Mouse (Mus musculus) myocyte (in vitro differentiated cells): Measurements from ENCODE around the gene Rnf214. TPM values are rescaled to one million over a fixed set of nuclear protein-coding genes. Genes with fewer than 3 reads are reported as not detected.

Experiments used
- H3K27me3 ChIP-seq: one replicate; pipeline ENCODE4 v1.6.1; 2011; ENCODE audit not compliant: control insufficient read depth, insufficient read depth, insufficient read length
- H3K36me3 ChIP-seq: one replicate; pipeline ENCODE4 v1.6.1; 2011; ENCODE audit not compliant: control insufficient read depth, insufficient read depth
- H3K4me2 ChIP-seq: one replicate; pipeline ENCODE4 v1.6.1; 2011; ENCODE audit warnings: low read depth, control low read depth
- H3K4me3 ChIP-seq: one replicate; pipeline ENCODE4 v1.5.1; 2011; ENCODE audit warnings: mild to moderate bottlenecking, control low read depth, moderate library complexity
- H3K79me2 ChIP-seq: one replicate; pipeline ENCODE4 v1.6.1; 2011; ENCODE audit not compliant: control insufficient read depth, insufficient read depth
- H3ac ChIP-seq: one replicate; pipeline ENCODE4 v1.6.1; 2011; ENCODE audit not compliant: control insufficient read depth, insufficient read length
- CEBPB ChIP-seq: IDR thresholded peaks from 2 replicates; pipeline ENCODE4 v1.6.1; 2011; ENCODE audit warnings: mild to moderate bottlenecking, moderate library complexity; ENCODE audit not compliant: poor library complexity, insufficient read depth, severe bottlenecking
- E2F4 ChIP-seq: IDR thresholded peaks from one replicate; pipeline ENCODE4 v1.6.1; 2011; ENCODE audit warnings: mild to moderate bottlenecking, control low read depth, moderate library complexity; ENCODE audit not compliant: insufficient read depth
- MAX ChIP-seq: IDR thresholded peaks from one replicate; pipeline ENCODE4 v1.6.1; 2011; ENCODE audit warnings: low read depth, mild to moderate bottlenecking, control low read depth
- MYOD1 ChIP-seq, 3 experiments: IDR thresholded peaks; one replicate each; pipeline ENCODE4 v1.6.1; 2011; ENCODE audit warnings: control low read depth in 2 of 3, low read depth in 2 of 3, mild to moderate bottlenecking in 2 of 3, moderate library complexity in 1 of 3; ENCODE audit not compliant: insufficient read length in 2 of 3, control insufficient read depth in 1 of 3
- MYOG ChIP-seq, 3 experiments: IDR thresholded peaks; one replicate each; pipeline ENCODE4 v1.6.1; 2011; ENCODE audit warnings: control low read depth in 2 of 3, low read depth in 2 of 3, mild to moderate bottlenecking in 2 of 3; ENCODE audit not compliant: insufficient read length in 2 of 3, control insufficient read depth in 1 of 3, insufficient read depth in 1 of 3
- POLR2A ChIP-seq: IDR thresholded peaks from one replicate; pipeline ENCODE4 v1.6.1; 2011; ENCODE audit warnings: low read depth, mild to moderate bottlenecking, control low read depth, moderate library complexity; ENCODE audit not compliant: insufficient read length
- POLR2AphosphoS2 ChIP-seq: IDR thresholded peaks from one replicate; pipeline ENCODE4 v1.6.1; 2011; ENCODE audit warnings: low read depth, control low read depth; ENCODE audit not compliant: insufficient read length
- REST ChIP-seq: IDR thresholded peaks from one replicate; pipeline ENCODE4 v1.6.1; 2011; ENCODE audit warnings: mild to moderate bottlenecking, control low read depth, moderate library complexity; ENCODE audit not compliant: insufficient read depth, insufficient read length
- SRF ChIP-seq: IDR thresholded peaks from one replicate; pipeline ENCODE4 v1.6.1; 2011; ENCODE audit warnings: low read depth; ENCODE audit not compliant: control insufficient read depth, insufficient read length
- TCF12 ChIP-seq: IDR thresholded peaks from one replicate; pipeline ENCODE4 v1.6.1; 2011; ENCODE audit warnings: mild to moderate bottlenecking, control low read depth; ENCODE audit not compliant: poor library complexity, insufficient read depth, severe bottlenecking
- TCF3 ChIP-seq: IDR thresholded peaks from one replicate; pipeline ENCODE4 v1.6.1; 2011; ENCODE audit warnings: low read depth, control low read depth; ENCODE audit not compliant: insufficient read length
- USF1 ChIP-seq: IDR thresholded peaks from one replicate; pipeline ENCODE4 v1.6.1; 2011; ENCODE audit warnings: low read depth, mild to moderate bottlenecking, control low read depth, moderate library complexity
- polyA plus RNA-seq: library from polyadenylated mRNA; unstranded; fragments of >200 nt; fragmentation: generic; extraction: Trizol; gene quantifications from one replicate; pipeline ENCODE4 v1.2.1, GENCODE M21; 2012; ENCODE audit warnings: missing spikeins

Gene Rnf214
- polyA plus RNA-seq, 1 experiment, result 14.6 TPM

DNA sequence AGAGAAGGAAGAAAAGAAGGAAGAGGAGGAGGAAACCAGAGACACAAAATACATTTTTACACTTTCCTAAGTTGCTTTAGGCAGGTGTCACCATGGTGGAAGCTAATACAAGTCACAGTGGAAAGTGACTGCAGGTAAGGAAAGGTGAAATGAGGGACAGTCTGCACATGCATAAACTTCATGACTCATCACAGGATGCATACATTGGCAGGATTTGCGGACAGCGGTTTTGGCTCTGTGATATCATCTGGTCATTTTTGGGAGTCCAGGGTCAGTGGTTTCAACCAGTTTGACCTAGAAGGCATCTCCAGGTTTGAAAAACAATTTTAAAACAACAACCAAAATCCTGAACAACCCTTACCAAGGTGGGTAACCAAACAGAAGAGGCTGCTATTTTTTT lies 54.9 kb downstream of the Rnf214 start:
- Histone ChIP-seq H3K4me2 (no peak overlapping the region), H3K79me2 (no peaks in the 10 kb centered on the region), H3ac (no peak overlapping the region), H3K4me3 (no peak overlapping the region), H3K36me3 (peaks cover 2% of the 10 kb centered on the region), H3K27me3 (no peaks in the 10 kb centered on the region)
- TF ChIP-seq POLR2AphosphoS2 (no peak), TCF12 (no peak), MYOD1 (IDR thresholded peaks at IDR 0.05; ENCODE audit: control insufficient read depth in 1 of 3, insufficient read length in 2 of 3, low read depth in 2 of 3) (no peak), MYOG (IDR thresholded peaks at IDR 0.05; ENCODE audit: control insufficient read depth in 1 of 3, insufficient read depth in 1 of 3, insufficient read length in 2 of 3, low read depth in 2 of 3) (no peak), SRF (no peak), TCF3 (no peak), E2F4 (no peak), MAX (no peak), REST (no peak), USF1 (no peak), CEBPB (no peak), POLR2A (no peak)

DNA sequence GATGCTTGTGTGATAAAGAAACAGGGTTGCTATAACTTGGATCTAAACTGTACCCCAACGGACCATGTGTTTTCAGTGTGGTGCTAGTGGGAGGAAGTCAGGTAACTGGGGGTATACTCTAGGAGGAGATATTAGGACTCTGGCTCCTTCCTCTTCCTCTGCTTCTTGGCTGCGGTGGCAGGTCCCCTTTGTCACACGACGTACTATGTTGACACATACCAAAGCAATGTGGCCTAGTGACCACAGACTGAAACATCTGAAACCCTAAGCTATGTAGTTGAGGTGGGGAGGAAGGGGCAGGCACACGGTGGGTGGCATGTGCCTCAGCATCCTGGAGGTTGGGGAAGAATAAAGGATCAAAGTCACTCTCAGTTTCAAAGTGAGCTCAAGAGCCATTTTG lies 55.4 kb downstream of the Rnf214 start:
- Histone ChIP-seq H3ac (no peak overlapping the region), H3K36me3 (no peaks in the 10 kb centered on the region), H3K4me3 (no peak overlapping the region), H3K27me3 (no peaks in the 10 kb centered on the region), H3K4me2 (no peak overlapping the region), H3K79me2 (no peaks in the 10 kb centered on the region)
- no peak for TF ChIP-seq REST
- no peak for TF ChIP-seq USF1
- TF ChIP-seq MAX, result no peak
- no peak for TF ChIP-seq POLR2A
- no peak for TF ChIP-seq POLR2AphosphoS2
- TF ChIP-seq TCF12, result no peak
- TF ChIP-seq SRF, result no peak
- no peak for TF ChIP-seq MYOD1 (IDR thresholded peaks at IDR 0.05; ENCODE audit: control insufficient read depth in 1 of 3, insufficient read length in 2 of 3, low read depth in 2 of 3)
- no peak for TF ChIP-seq MYOG (IDR thresholded peaks at IDR 0.05; ENCODE audit: control insufficient read depth in 1 of 3, insufficient read depth in 1 of 3, insufficient read length in 2 of 3, low read depth in 2 of 3)

DNA sequence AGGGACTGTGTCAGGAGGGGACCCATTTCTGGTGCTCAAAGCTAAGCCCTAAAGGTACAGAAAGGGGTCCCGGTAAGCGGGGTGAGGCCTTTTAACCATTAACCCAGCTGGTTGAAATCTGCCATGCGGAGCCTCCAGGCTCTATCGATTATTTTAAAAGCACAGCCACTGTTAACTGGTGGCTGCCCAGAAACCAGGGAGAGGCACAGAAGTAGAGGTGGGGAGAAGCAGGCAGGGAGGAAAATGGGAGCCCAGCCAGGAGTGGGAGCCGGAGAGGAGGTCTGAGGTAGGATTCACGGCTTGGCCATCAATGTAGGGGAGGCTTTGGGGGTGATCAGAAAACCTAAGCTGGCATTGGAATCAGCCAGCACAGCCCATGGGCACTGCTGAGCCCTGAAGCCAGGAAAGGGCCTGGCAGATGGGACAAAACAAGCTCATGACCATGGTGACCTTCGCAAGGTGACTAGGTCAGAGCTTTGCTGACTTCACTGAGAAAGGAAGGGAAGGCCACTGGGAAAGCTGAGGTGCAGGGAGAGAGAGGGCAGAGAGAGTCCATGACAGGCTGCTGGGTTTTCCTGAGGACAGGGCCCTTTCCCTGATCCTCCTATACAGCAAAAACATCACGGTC lies 56.1 kb downstream of the Rnf214 start:
- no peak overlapping the region for H3K4me3 ChIP-seq
- no peak overlapping the region for H3K4me2 ChIP-seq
- H3K79me2 ChIP-seq, result no peaks in the 10 kb centered on the region
- TF ChIP-seq MAX (no peak), TCF3 (no peak), MYOG (IDR thresholded peaks at IDR 0.05; ENCODE audit: control insufficient read depth in 1 of 3, insufficient read depth in 1 of 3, insufficient read length in 2 of 3, low read depth in 2 of 3) (no peak), CEBPB (no peak), MYOD1 (IDR thresholded peaks at IDR 0.05; ENCODE audit: control insufficient read depth in 1 of 3, insufficient read length in 2 of 3, low read depth in 2 of 3) (no peak), POLR2AphosphoS2 (no peak), SRF (no peak), POLR2A (no peak), REST (no peak), E2F4 (no peak), USF1 (no peak), TCF12 (no peak)
- no peaks in the 10 kb centered on the region for H3K36me3 ChIP-seq
- H3ac ChIP-seq, result no peak overlapping the region
- H3K27me3 ChIP-seq, result no peaks in the 10 kb centered on the region

DNA sequence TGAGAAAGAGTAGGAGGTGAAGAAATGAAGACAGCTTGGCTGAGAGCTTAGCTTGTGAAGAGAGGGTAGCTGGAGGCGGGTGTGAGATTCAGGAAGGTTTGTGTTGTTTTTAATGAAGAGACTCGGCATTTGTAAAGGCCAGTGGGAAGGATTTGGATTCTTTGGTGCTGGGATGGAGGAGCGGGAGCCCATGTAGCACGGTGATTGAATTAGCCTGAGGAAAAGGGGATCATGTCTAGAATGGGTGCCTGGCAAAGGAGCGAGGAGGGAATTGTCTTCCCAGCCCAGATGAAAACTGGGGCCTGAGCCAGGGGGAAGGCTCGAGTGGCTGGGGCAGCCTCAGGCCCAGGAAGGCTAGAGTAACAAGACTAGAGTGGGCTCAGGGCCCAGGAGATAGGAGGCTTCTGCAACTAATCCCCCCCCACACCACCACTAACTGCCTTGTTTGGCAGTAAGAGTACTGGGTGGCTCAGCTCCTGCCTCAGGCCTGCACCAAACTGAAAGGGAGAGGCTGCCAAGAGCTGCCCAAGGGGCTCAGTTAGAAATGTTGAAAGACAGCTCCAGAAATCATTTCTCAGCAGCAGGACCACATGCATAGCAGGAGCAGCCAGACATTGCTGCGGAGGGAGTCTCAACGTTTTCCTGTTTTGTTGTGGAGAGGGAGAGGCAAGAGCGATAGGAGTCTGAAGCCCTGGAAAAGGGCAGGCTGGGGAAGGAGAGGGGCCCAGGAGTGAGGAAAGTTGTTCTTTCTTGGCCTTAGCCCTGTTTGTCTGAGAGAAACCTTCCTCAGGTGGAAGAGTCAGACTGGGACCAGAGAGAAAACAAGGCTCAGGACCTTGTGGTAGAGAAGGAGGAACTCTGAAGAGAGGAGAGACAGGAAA lies 56.9 kb downstream of the Rnf214 start:
- H3K4me2 ChIP-seq, result no peak overlapping the region
- H3K79me2 ChIP-seq, result no peaks in the 10 kb centered on the region
- TF ChIP-seq POLR2AphosphoS2 (no peak), POLR2A (no peak), TCF12 (no peak), REST (no peak), TCF3 (no peak), E2F4 (no peak), CEBPB (no peak), MYOG (IDR thresholded peaks at IDR 0.05; ENCODE audit: control insufficient read depth in 1 of 3, insufficient read depth in 1 of 3, insufficient read length in 2 of 3, low read depth in 2 of 3) (no peak), MAX (no peak), SRF (no peak), USF1 (no peak), MYOD1 (IDR thresholded peaks at IDR 0.05; ENCODE audit: control insufficient read depth in 1 of 3, insufficient read length in 2 of 3, low read depth in 2 of 3) (no peak)
- no peaks in the 10 kb centered on the region for H3K36me3 ChIP-seq
- no peak overlapping the region for H3ac ChIP-seq
- no peak overlapping the region for H3K4me3 ChIP-seq
- no peaks in the 10 kb centered on the region for H3K27me3 ChIP-seq
